In the genomic region with DNA sequence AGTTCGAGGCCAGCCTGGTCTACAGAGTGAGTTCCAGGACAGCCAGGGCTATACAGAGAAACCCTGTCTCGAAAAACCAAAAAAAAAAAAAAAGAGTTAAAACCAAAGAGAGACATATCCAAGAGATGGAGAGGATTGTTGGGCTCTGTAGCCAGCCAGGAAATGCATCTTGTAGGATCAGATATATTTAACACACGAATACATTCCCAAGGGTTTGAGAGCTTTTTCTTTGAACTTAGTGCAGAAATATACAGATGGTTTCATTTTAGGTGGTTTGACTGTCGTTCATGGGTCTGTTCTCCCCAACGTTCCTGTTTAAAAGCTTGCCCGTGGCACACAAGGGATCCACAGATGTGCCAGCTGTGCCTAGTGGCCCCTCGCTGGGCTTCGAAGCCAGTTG, we compare ENCODE assay signal across 8 mouse cellular contexts. TPM values are rescaled to one million over a fixed set of nuclear protein-coding genes. Genes with fewer than 3 reads are reported as not detected.
DNase-seq lines count a peak whose midpoint lies in the region; ATAC-seq lines count a peak whose summit lies in the region.

No protein-coding gene starts in this region.

- H3K4me3 ChIP-seq in liver, embryonic 11.5 days (ENCODE audit: low read depth, low read length), result no peak overlapping the region
- H3K4me3 ChIP-seq in forebrain, embryonic 14.5 days (ENCODE audit: low read depth, low read length), result no peak overlapping the region
- H3K4me3 ChIP-seq in limb, embryonic 10.5 days, result 0 out of 2 replicates have a peak overlapping the region, but pooled peaks have one; percentile 8
- no peak overlapping the region for H3K4me3 ChIP-seq in neural tube, embryonic 15.5 days (replicated peaks)

- no peaks in the 10 kb centered on the region for H3K9me3 ChIP-seq in liver, embryonic 11.5 days (ENCODE audit: control insufficient read depth, low read length)
- H3K9me3 ChIP-seq in forebrain, embryonic 14.5 days (replicated peaks; ENCODE audit: control insufficient read depth, low read length), result no peaks in the 10 kb centered on the region
- no peaks in the 10 kb centered on the region for H3K9me3 ChIP-seq in limb, embryonic 10.5 days (replicated peaks)
- H3K9me3 ChIP-seq in neural tube, embryonic 15.5 days (replicated peaks), result no peaks in the 10 kb centered on the region

- H3K4me1 ChIP-seq in liver, embryonic 11.5 days (replicated peaks; ENCODE audit: control insufficient read depth, insufficient read depth, low read length), result peaks cover 71% of the 10 kb centered on the region
- peaks cover 57% of the 10 kb centered on the region for H3K4me1 ChIP-seq in forebrain, embryonic 14.5 days (ENCODE audit: control insufficient read depth, insufficient read depth, low read length)
- H3K4me1 ChIP-seq in limb, embryonic 10.5 days, result peaks cover 80% of the 10 kb centered on the region
- peaks cover 77% of the 10 kb centered on the region for H3K4me1 ChIP-seq in neural tube, embryonic 15.5 days

- no peak for ATAC-seq in liver, embryonic 11.5 days (replicated peaks; ENCODE audit: low FRiP score)
- ATAC-seq in forebrain, embryonic 14.5 days, result no peak
- no peak for ATAC-seq in neural tube, embryonic 15.5 days (ENCODE audit: low FRiP score)
- ATAC-seq in granulocyte monocyte progenitor cell, adult 5-6 weeks (replicated peaks; ENCODE audit: poor library complexity, severe bottlenecking), result no peak

- H3K27ac ChIP-seq in liver, embryonic 11.5 days (ENCODE audit: low read depth, low read length), result peak overlapping the region; percentile 36; the same call in 1 of the 2 replicates
- H3K27ac ChIP-seq in forebrain, embryonic 14.5 days (ENCODE audit: low read depth, low read length), result no peak overlapping the region
- peak overlapping the region; percentile 81 for H3K27ac ChIP-seq in limb, embryonic 10.5 days
- H3K27ac ChIP-seq in neural tube, embryonic 15.5 days (replicated peaks), result peak overlapping the region; percentile 77

- no peak for DNase-seq in liver, embryonic 11.5 days (ENCODE audit: low spot score)
- no peak for DNase-seq in liver
- DNase-seq in forebrain, embryonic 14.5 days (ENCODE audit: low spot score), result no peak
- no peak for DNase-seq in limb, embryonic 10.5 days (ENCODE audit: low spot score)
- no peak for DNase-seq in thymus, postnatal 4 days
- DNase-seq in left cerebral cortex, adult 9 months (ENCODE audit: low spot score in 2 of 2), result no peak

- H3K9ac ChIP-seq in liver, embryonic 11.5 days (ENCODE audit: low read depth, low read length), result no peak overlapping the region
- peak overlapping the region; percentile 37 for H3K9ac ChIP-seq in forebrain, embryonic 14.5 days (ENCODE audit: low read length)
- peak overlapping the region; percentile 30 for H3K9ac ChIP-seq in neural tube, embryonic 15.5 days (replicated peaks)

- no peak overlapping the region for H3K4me2 ChIP-seq in liver, embryonic 11.5 days
- no peak overlapping the region for H3K4me2 ChIP-seq in forebrain, embryonic 14.5 days (ENCODE audit: low read length)
- H3K4me2 ChIP-seq in neural tube, embryonic 15.5 days, result no peak overlapping the region

- no peaks in the 10 kb centered on the region; the same call in 1 of the 2 replicates for H3K36me3 ChIP-seq in liver, embryonic 11.5 days (ENCODE audit: control insufficient read depth, insufficient read depth, low read length)
- no peaks in the 10 kb centered on the region for H3K36me3 ChIP-seq in forebrain, embryonic 14.5 days (ENCODE audit: control insufficient read depth, insufficient read depth, low read length)
- H3K36me3 ChIP-seq in limb, embryonic 10.5 days, result no peaks in the 10 kb centered on the region
- no peaks in the 10 kb centered on the region for H3K36me3 ChIP-seq in neural tube, embryonic 15.5 days

- WGBS in liver, embryonic 11.5 days, result 78% methylated on average over 8 of the region's 8 CpGs
- 75% methylated on average over 7 of the region's 8 CpGs for WGBS in forebrain, embryonic 14.5 days
- WGBS in limb, embryonic 10.5 days, result 47% methylated on average over 8 of the region's 8 CpGs
- WGBS in neural tube, embryonic 15.5 days, result 54% methylated on average over 8 of the region's 8 CpGs

- H3K27me3 ChIP-seq in liver, embryonic 11.5 days (replicated peaks; ENCODE audit: control insufficient read depth, insufficient read depth, low read length), result no peaks in the 10 kb centered on the region
- H3K27me3 ChIP-seq in forebrain, embryonic 14.5 days (replicated peaks; ENCODE audit: control insufficient read depth, insufficient read depth, low read length), result no peaks in the 10 kb centered on the region
- H3K27me3 ChIP-seq in limb, embryonic 10.5 days (ENCODE audit: low read depth, poor library complexity, severe bottlenecking), result no peaks in the 10 kb centered on the region
- no peaks in the 10 kb centered on the region for H3K27me3 ChIP-seq in neural tube, embryonic 15.5 days (replicated peaks)

RNA-seq across cellular contexts. Expression of a gene that starts 39.2 kb away (rescaled TPM):
- polyA plus RNA-seq in liver, embryonic 11.5 days (2014; fragmentation: Nextera tagmentation; extraction: Ambion mirVana), result 11.5 and 13.4 TPM in 2 replicates
- 22.3 and 23.5 TPM in 2 replicates for polyA plus RNA-seq in forebrain, embryonic 14.5 days (2014; fragmentation: Nextera tagmentation; extraction: Ambion mirVana)
- 6.3 and 7.0 TPM in 2 replicates for polyA plus RNA-seq in limb, embryonic 10.5 days (2016; fragmentation: Nextera tagmentation; extraction: Ambion mirVana)
- 15.6 TPM in 2 replicates for polyA plus RNA-seq in neural tube, embryonic 15.5 days (2015; fragmentation: Nextera tagmentation; extraction: Ambion mirVana)
- total RNA-seq in granulocyte monocyte progenitor cell, adult 5-6 weeks (2014; fragmentation: Nextera tagmentation), result 55.3 and 56.0 TPM in 2 replicates
- 33.3 and 33.4 TPM in 2 replicates for total RNA-seq in granulocyte monocyte progenitor cell, adult 5-6 weeks (2017)
